20 mouse cellular contexts compared by ENCODE assay signal in the genomic region with DNA sequence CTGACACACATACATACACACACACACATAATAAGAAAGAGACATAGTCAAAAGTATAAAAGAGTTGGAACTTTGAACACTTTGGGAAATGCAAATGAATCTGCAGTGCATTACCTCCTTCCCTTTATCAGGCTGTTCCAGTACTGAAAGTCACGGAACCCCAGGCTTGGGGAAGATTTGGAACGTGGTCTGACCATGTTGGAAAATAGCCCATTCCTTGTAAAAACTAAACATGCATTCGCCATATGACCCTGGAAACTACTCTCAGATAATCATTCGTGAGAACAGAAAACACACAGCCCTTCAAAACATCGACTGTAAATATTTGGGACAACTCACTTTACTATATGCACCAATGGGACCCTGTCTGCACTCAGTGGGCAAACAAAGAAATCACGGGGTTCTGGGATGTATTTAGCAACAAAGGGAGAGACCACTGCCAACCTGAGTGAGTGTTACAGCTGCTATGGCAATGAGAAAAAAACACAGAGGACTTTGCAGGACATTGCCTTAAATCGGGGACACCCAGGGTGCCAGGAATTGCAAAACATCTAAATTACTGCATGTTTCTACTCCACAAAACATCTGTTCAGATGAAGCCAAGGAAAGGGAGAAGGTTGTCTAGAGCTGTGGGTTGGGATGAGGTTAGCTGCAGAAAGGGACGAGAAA.
DNase-seq lines count a peak whose midpoint lies in the region; ATAC-seq and TF ChIP-seq lines count a peak whose summit lies in the region.
"Had no signal": no experiment of that assay in that cellular context is flagged by ENCODE, and none has a peak within 500 bp of the region (broad histone marks: within the 10 kb centered on the region; RNA-seq: fewer than 3 reads in every experiment).

No protein-coding gene starts in this region.

- WGBS in stomach, embryonic 16.5 days: 48% methylated on average over 8 of the region's 8 CpGs
- WGBS in stomach, postnatal 0 days: 41% methylated on average over 8 of the region's 8 CpGs

- H3K36me3 ChIP-seq in stomach, embryonic 16.5 days (ENCODE audit: control insufficient read depth, insufficient read depth, low read length): no peaks in the 10 kb centered on the region
- no peaks in the 10 kb centered on the region for H3K36me3 ChIP-seq in stomach, postnatal 0 days (ENCODE audit: control insufficient read depth, insufficient read depth, low read length)
- H3K36me3 ChIP-seq: G1E; heart, embryonic 12.5 days; liver, embryonic 13.5 days; midbrain, embryonic 13.5 days; stomach, embryonic 15.5 days had no signal

- no peak overlapping the region for H3K9ac ChIP-seq in stomach, embryonic 16.5 days (ENCODE audit: low read length)
- no peak overlapping the region for H3K9ac ChIP-seq in stomach, postnatal 0 days (ENCODE audit: low read length)
- H3K9ac ChIP-seq: heart, embryonic 12.5 days; liver, embryonic 13.5 days; midbrain, embryonic 13.5 days; stomach, embryonic 15.5 days had no signal

- peak overlapping the region; percentile 41; the same call in 1 of the 2 replicates for H3K27ac ChIP-seq in stomach, embryonic 16.5 days (ENCODE audit: low read length)
- H3K27ac ChIP-seq in stomach, postnatal 0 days (replicated peaks): no peak overlapping the region
- H3K27ac ChIP-seq in layer of hippocampus, adult 2 months: no peak overlapping the region
- H3K27ac ChIP-seq: kidney, postnatal 0 days; liver, embryonic 13.5 days; midbrain, embryonic 13.5 days; stomach, embryonic 15.5 days had no signal

- TF ChIP-seq EP300 in stomach, postnatal 0 days (optimal IDR thresholded peaks at IDR 0.05): no peak

- no peak overlapping the region for H3K4me3 ChIP-seq in stomach, embryonic 16.5 days (replicated peaks; ENCODE audit: low read length)
- H3K4me3 ChIP-seq in stomach, postnatal 0 days (ENCODE audit: low read depth, low read length): no peak overlapping the region
- H3K4me3 ChIP-seq in layer of hippocampus, adult 2 months: no peak overlapping the region
- H3K4me3 ChIP-seq: heart, embryonic 12.5 days; liver, embryonic 13.5 days; midbrain, embryonic 13.5 days; stomach, embryonic 15.5 days had no signal

- H3K4me2 ChIP-seq in stomach, embryonic 16.5 days (ENCODE audit: low read depth, low read length): no peak overlapping the region
- H3K4me2 ChIP-seq in stomach, postnatal 0 days (replicated peaks; ENCODE audit: low read depth): no peak overlapping the region
- H3K4me2 ChIP-seq: heart, embryonic 12.5 days; liver, embryonic 13.5 days; midbrain, embryonic 13.5 days; stomach, embryonic 15.5 days had no signal

- H3K9me3 ChIP-seq in stomach, embryonic 16.5 days (replicated peaks; ENCODE audit: control insufficient read depth, low read length): no peaks in the 10 kb centered on the region
- no peaks in the 10 kb centered on the region for H3K9me3 ChIP-seq in stomach, postnatal 0 days (ENCODE audit: control insufficient read depth, low read length)
- H3K9me3 ChIP-seq: G1E; heart, embryonic 12.5 days; liver, embryonic 13.5 days; midbrain, embryonic 13.5 days; stomach, embryonic 15.5 days had no signal

- no peak for ATAC-seq in stomach, embryonic 16.5 days (ENCODE audit: insufficient read depth, low FRiP score)
- ATAC-seq in stomach, postnatal 0 days (ENCODE audit: low FRiP score, low TSS enrichment): no peak
- ATAC-seq: CD4-positive, CD25-positive, alpha-beta regulatory T cell, adult 4 months; forebrain, embryonic 16.5 days; midbrain, embryonic 13.5 days had no signal

- H3K4me1 ChIP-seq in stomach, embryonic 16.5 days (ENCODE audit: control insufficient read depth, insufficient read depth, low read length): no peaks in the 10 kb centered on the region
- no peaks in the 10 kb centered on the region for H3K4me1 ChIP-seq in stomach, postnatal 0 days (replicated peaks; ENCODE audit: control insufficient read depth, insufficient read depth)
- H3K4me1 ChIP-seq: heart, embryonic 12.5 days; liver, embryonic 13.5 days; stomach, embryonic 15.5 days had no signal

- H3K27me3 ChIP-seq in stomach, embryonic 16.5 days (ENCODE audit: control insufficient read depth, insufficient read depth, low read length): no peaks in the 10 kb centered on the region
- no peaks in the 10 kb centered on the region for H3K27me3 ChIP-seq in stomach, postnatal 0 days (ENCODE audit: control insufficient read depth, insufficient read depth, low read length)
- H3K27me3 ChIP-seq: heart, embryonic 12.5 days; liver, embryonic 13.5 days; midbrain, embryonic 13.5 days; stomach, embryonic 15.5 days had no signal

- peak; percentile 35 for DNase-seq in adrenal gland, adult 2 months
- no peak for DNase-seq in adrenal gland, adult 18-20 months (ENCODE audit: low spot score in 2 of 2)
- DNase-seq in heart, adult 8-10 months (ENCODE audit: low spot score): peak; percentile 16
- no peak for DNase-seq in heart, postnatal 4 days
- DNase-seq in stomach, postnatal 0 days (ENCODE audit: low spot score): no peak
- no peak for DNase-seq in right cerebral cortex, postnatal 14 days
- no peak for DNase-seq in layer of hippocampus, adult 2 months (ENCODE audit: low spot score in 2 of 2)
- DNase-seq: cerebellum, adult 18-20 months; gastrocnemius, postnatal 10 days; liver, embryonic 13.5 days; right cerebral cortex, adult 18-20 months; thymus, postnatal 36 days had no signal

- TF ChIP-seq CTCF in stomach, postnatal 0 days (IDR thresholded peaks at IDR 0.05; ENCODE audit: low read depth): no peak
- no peak for TF ChIP-seq CTCF in layer of hippocampus, adult 2 months (conservative IDR thresholded peaks at IDR 0.05)

Comparison
In these comparisons a context has a peak if more than half of its experiments do, and no peak if none do; other contexts are left out.
1. DNase-seq: peak in adrenal gland, adult 2 months (single experiment) and heart, adult 8-10 months (single experiment); none in adrenal gland, adult 18-20 months (0 of 2), heart, postnatal 4 days (single experiment), stomach, postnatal 0 days (single experiment), right cerebral cortex, postnatal 14 days (single experiment) and layer of hippocampus, adult 2 months (0 of 2).